Mouse (Mus musculus) E14TG2a.4 (cell line): Measurements from ENCODE around the gene Fkbp4.

Experiments
- CTCF ChIP-seq: conservative IDR thresholded peaks from 2 replicates; pipeline ENCODE4 v1.5.1; 2014; ENCODE audit warnings: low read length
- NANOG ChIP-seq: IDR thresholded peaks from 2 replicates; pipeline ENCODE4 v1.6.1; 2014; ENCODE audit warnings: borderline replicate concordance, low read length, mixed read lengths

- TF ChIP-seq CTCF (no peak), NANOG (no peak)
These were observed 14.8 kb downstream of the Fkbp4 start for GRCm38 (mm10) chr6:128423496-128424268.
